Mouse (Mus musculus) lung, adult 18-20 months (tissue): Measurements from ENCODE around the gene Loxl4.

Experiments used
- DNase-seq, 2 experiments: peaks; one replicate each; pipeline ENCODE4 v3.0.0; 2022; ENCODE audit warnings: mixed read lengths in 2 of 2

Gene Loxl4

GRCm38 (mm10) chr19:42612654-42613053, at the start of gene Loxl4:
TSS of gene Loxl4 (minus strand) at chr19:42612813.
- DNase-seq = peak; percentile 67 to 76

- peak in 1 of 2 experiments; percentile 38 for DNase-seq
Observed at GRCm38 (mm10) chr19:42661430-42662164, 49.0 kb upstream of the Loxl4 start.

DNA sequence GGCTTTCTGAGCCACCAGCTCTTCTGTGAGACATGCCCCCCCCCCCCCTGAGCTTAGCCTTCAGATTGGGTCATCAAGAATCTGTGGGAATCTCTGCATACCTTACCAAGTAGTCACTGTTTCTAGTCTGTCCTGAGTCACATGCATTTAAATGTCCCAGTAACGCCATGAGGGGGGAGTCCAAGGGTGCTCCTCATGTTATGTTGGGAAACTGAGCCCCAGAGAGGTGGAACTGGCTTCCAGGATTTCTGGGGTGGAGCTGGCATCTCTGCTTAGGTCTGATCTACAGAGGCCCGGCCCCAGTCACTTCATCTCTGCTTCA, 47.6 kb upstream of the Loxl4 start:
- no peak for DNase-seq

DNA sequence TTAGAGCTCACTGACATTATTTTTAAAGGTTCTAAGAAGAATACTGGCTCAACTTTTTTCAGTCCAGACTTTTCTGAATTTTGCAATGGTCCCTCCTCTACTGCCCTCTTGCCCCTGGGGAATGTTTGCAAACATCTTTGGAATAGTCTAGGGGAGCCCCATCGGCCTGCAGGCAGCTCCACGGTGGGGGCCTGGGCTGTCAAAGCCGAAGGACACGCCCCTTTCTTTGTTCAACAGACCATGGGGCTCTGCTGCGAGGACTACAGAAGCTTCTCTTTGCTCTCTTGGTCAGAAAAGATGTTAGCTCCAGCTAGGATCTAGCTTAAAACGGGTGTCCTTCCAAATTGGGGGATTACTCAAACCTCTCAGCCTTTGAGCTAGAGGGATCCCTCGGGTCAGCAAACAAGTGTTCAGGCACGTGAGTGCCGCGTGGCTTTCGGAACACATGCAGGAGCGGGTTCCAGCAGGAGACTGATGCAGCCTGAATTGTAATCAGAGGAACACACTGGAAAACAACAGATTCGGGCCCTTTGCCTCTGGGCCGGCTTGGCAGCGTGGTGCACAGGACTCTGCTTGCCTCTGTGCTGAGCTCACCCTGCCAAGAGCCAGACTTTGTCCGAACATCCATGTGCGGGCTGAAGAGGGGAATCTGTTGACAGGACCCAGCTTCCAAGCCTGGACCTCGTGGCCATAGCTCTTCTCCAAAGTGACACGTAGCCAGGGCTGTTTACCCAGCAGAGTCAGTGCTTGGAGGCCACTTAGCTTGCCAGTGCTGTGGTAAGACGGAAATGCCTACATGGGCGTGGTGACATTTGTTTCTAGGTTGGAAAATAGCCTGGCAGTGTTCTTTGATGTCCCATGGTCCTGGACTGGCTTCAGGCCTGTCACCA, 47.0 kb upstream of the Loxl4 start:
- peak; percentile 77 to 82 for DNase-seq

DNA sequence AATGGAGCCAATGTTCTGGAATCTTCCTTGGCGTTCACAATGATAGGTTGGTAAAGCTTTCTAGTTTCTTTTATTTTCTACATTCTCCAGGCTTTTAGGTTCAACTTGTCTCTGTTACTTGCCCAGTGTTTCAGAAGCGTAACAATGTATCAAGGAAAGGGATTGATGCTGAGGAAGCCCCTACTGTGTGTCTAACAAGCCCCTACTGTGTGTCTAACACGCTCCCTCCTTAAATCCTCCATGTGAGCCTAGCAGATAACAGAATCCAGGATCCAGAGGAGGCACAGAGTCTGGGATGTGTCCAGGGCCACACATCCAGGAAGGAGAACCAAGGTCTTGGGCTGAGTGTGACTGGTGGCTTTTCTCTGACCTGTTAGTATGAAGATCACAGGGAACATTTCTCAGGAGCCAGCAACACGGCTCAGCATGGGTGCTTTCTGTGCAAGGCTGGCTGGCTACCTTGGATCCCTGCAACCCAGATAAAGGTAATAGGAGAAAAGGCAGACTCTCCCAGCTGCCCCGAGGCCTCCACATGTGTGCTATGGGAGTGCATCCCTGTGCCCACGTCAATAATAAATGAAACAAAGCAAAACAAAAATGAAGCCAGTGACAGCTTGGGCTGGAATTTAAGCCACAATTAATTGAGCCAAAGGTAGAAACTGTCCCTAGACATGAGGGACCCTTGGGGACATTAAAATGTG, 46.0 kb upstream of the Loxl4 start:
- no peak for DNase-seq

GRCm38 (mm10) chr19:42657769-42658168, 45.2 kb upstream of the Loxl4 start:
- DNase-seq = no peak

DNA sequence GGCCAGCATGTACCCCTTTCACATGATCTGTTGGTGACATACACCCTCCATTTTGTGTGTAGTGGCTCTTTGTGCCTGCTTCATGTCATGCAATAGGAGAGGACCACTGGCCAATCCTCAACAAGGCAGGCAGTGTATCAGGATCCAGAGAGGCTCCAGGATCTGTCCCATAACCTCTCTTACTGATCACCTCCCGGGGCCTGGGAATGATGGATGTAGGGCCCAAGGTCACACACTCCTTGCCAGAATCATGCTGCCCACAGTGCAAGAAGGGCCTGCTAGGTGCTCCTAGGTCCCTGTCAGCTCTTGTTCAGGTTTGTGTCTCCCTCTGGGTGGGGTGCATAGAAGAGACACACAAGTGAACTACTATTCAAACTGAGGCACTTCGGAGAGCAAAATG, 44.7 kb upstream of the Loxl4 start:
- DNase-seq = no peak

DNA sequence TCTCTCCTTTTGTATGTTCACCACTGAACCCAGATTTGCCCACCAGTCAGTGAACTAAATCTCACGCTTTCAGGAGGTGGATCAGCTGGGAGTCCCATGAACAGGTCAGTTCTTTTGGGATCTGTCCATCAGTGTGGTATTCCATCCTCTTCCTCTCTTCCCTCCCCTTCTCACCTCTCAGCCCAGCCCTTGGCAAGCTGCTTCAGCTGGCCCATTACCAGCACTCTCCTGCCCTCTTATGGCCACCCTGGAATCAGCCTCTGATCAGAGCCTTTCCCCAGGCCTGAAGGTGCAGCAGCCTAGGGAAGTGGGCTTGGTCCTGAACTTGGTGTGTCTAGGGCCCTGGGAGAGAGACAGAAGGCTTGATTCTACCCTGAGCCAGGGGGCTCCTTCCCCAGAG, 42.4 kb upstream of the Loxl4 start:
- DNase-seq = peak; percentile 65 to 75

DNA sequence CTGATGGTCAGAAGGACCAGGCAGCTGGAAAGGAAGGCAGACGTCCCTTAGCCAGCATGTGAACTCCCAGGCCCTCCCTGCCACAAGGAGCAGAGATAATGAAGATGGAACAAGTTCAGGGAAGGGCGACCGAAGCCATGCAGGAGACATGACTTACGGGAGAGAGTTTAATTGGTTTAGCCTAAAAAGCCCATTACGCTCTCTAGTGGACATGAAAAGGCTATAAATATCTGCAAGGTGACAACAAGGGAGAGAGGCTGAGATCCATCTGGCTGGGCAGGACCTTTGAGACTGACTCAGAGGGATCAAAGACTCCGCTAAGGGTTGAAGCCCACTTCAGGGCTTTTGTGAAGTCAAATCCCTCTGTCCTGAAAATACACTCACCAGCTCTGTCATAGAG, 40.5 kb upstream of the Loxl4 start:
- DNase-seq = no peak

DNA sequence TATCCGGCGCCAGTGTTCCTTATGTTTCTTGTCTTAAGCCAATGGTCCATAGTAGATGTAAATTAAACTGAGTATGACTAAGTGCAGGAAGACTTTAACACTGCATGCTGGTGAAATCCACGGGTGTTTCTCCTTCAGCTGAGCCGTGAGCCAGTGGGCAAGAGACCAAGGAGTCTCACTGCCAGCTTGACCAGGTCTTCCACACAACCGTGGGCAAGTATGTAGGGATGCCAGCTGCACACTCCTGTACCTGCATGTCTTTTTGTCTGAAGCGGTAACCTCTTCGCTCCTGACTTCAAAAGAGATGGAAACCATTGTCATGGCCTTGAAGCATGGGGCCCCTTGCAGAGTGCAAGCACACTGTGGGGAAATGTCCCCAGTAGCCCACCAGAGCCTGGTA, 39.8 kb upstream of the Loxl4 start:
- no peak for DNase-seq

DNA sequence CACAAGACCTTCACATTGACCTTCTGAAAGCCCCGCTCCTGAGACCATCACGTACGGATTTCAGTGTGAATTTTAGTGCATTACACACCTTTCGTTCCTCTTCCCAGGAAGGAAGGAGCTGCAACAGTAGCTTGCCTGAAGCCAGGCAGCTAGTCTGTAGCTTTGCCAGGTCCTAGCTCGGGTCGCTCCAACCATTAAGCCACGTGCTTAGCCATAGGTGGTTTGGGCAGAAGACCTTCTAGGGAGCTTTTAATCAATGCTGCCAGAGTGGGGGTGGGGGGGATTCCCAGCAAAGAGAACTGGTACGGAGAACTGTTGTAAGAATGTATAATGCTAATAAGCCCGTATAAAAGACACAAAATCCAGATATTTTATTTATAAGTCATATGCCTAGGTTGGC, 27.6 kb upstream of the Loxl4 start:
- no peak for DNase-seq

DNA sequence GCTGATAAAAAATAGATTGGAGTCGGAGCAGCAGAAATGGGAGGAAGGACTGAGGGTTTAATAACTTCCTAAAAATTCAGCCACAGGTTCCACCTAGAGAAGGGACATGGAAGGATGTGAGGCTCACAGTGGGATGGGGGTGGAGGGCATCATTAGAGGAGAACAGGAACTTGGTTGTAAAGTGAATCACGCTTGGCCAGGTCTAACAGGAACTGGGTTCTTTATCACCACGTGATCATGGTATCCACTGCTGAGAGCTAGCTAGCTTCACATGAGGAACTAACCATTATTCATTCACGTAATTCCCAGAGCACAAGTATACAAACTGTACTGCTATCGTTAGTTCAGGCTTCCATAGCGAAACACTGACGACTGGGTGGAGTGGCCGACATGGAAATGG, 26.9 kb upstream of the Loxl4 start:
- no peak for DNase-seq

GRCm38 (mm10) chr19:42638604-42639481, 26.2 kb upstream of the Loxl4 start:
- DNase-seq = peak in 1 of 2 experiments; percentile 29

DNA sequence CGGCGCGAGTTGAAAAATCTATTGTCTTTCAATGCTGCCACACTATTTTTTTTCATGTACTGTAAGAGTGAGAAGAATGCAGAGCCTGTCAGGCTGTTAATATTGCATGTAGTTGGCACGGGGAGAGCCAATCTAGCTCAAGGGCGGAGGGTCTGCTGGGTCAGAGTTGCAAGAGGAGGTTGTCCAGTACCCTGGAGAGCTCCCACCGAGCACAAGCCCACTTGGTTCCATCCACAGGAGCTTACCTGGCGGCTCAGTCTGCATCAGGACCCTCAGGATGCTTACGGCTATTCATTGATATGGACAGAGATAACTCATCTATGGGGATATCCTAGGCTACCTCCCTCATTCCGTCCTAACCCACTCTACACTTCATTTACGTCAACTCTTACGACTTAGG, 24.0 kb upstream of the Loxl4 start:
- DNase-seq = no peak

DNA sequence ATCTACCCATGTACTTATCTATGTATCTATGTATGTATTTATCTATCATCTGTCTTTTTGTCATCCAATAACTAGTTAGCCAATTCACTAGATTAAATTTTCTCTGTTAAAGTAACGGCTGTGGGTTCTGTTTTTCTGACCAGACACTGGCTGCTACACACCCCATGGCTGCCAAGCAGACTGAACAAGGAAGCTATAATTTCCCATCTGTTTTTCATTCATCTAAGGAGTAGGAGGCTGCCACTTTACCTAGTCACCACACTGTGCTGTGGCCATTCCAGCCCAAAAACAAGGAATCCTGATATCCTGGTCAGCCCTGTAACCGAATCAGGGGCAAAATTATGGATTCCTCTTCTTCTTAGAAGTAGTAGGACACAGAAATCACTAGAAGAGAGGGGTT, 21.0 kb upstream of the Loxl4 start:
- DNase-seq = no peak

DNA sequence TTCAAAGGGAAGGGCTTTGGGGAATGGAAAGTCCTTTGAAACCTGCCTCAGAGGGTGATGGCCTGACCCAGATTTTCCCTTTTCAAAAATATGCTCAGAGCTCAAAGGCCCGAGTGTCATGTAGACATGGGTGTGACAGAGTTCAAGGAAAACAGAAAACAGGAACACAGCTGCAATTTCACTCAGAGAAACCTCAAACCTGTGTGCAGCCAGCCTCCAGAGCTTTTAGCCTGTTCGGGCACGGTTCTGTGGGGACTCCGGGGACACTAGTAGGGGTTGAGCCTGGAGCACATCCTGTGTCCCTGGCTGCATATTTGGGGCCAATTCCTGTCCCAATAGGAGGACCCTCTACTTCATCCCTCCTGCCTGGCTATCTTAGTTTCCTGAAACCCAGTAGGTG, 19.7 kb upstream of the Loxl4 start:
- no peak for DNase-seq

DNA sequence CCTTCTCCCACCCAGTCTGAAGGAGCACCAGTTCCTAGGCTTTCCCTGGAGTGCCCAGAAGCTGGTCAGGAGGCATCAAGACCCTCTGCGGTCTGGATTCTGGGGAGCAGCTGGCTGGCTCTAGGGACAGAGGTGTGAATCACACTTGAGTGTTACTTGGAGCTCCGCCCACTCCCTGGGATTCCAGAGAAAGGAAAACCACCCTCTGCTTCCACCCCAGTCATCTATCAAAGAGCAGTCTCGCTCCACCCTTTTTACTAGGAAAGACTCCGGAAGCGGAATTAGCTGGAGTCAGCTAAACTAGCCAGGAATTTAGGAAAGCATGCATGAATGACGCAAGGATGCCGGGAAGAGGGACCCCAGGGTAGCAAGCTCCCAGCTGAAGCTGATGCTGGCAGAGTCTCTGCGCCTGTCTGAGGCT, 18.9 kb upstream of the Loxl4 start:
- peak; percentile 32 to 57 for DNase-seq

DNA sequence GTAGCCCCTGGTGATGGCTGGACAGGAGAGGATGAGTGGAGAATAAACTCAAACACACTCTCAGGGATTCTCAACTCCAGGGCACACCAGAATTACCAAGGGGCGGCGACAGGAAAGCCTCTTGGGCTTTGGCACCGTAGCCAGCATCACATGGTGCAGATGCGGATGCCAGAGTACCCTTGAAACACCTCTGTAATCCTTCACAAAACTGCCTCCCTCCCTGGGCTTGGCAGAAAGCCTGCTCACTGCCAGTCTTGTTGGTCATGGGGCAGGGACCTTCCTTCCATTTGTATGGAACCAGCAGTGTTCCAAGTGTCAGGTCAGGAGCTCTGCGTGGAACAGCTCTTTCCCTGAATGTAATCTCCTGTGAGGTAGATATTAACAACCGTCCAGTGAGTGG, 15.5 kb upstream of the Loxl4 start:
- peak; percentile 23 to 27 for DNase-seq

DNA sequence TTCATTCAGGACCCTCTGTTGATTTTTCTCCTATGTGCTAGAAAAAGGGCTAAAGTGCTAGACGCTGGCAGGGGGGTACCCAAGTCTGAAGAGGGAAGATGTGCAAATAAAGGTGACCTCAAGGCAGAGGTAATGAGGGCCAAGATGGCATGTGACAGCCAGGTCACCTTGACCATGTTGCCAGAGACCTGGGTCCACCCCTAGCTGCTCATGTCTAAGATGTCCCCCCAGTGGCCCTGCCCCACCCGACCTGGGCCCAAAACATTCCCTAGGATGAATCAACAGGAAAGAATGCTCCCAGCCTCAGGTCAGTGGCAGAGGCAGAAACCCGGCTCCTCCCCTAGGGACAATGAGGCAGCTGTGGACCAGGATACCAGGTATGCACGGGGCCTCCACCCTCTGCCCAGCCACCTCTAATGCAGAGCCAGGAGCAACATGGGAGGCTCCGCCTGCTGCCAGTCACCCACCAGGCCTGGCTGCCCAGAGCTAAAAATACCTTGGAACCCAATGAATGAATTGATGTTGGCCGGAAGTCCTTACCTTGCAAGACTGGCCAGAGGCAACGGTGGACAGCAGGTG, 1.1 kb upstream of the Loxl4 start:
- DNase-seq = no peak

- DNase-seq = no peak
Observed at GRCm38 (mm10) chr19:42613116-42613515, 503 bp upstream of the Loxl4 start.

DNA sequence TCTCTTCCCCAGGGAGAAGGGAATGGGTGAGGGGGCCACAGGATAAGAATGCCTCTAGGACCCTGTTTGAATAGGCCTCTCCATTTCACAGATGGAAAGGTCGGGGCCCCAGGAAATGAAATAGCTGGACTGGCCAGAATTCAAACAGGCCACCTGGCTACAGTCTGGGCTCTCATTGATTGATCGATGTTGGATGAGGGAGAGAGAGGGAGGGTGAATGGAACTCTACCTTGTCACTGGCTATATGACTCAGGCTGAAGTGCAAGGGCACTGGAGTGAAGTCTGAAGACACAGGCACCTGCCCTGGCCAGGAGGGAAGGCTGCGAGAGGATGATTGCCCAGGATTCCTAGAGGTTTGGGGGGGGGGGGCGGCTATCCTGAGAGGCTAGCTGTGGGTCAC, 867 bp downstream of the Loxl4 start:
- DNase-seq = no peak

- DNase-seq = no peak
Observed at GRCm38 (mm10) chr19:42609716-42610115, 2.9 kb downstream of the Loxl4 start.
